Mouse (Mus musculus) liver, embryonic 14.5 days (tissue): ENCODE results near the gene Fez1. TPM values are rescaled to one million over a fixed set of nuclear protein-coding genes. Genes with fewer than 3 reads are reported as not detected.

ENCODE experiments used
- ATAC-seq: fragments of 200-750 bp; cut with Nextera tagmentation; 2 replicates; pipeline ENCODE4 v1.8.0; 2017; ENCODE audit warnings: moderate number of reproducible peaks, mild to moderate bottlenecking, moderate library complexity; ENCODE audit not compliant: insufficient read depth
- DNase-seq, 3 experiments: peaks; one replicate each; pipeline ENCODE4 v3.0.0-alpha.2; 2012 to 2013; ENCODE audit warnings: low read depth in 3 of 3, low spot score in 3 of 3
- H3K27ac ChIP-seq: fragments of 300-500 bp; sonication (generic); 2 replicates; pipeline ENCODE4 v1.5.1; 2014; ENCODE audit warnings: moderate library complexity, mild to moderate bottlenecking, control low read depth, inconsistent platforms
- H3K27me3 ChIP-seq: fragments of 300-500 bp; sonication (generic); 2 replicates; pipeline ENCODE4 v1.6.1; 2014; ENCODE audit warnings: mild to moderate bottlenecking, low read length, moderate library complexity; ENCODE audit not compliant: control insufficient read depth, insufficient read depth
- H3K36me3 ChIP-seq: fragments of 300-500 bp; sonication (generic); replicated peaks from 2 replicates; pipeline ENCODE4 v1.6.1; 2014; ENCODE audit warnings: low read depth; ENCODE audit not compliant: control insufficient read depth, insufficient read depth
- H3K4me1 ChIP-seq, 2 experiments: fragments of 200-500 bp in 1 of 2; fragments of 300-500 bp in 1 of 2; sonication (generic) in 1 of 2; replicated peaks; 2 replicates each; pipeline ENCODE4 v1.6.1; 2012 to 2014; ENCODE audit warnings: antibody characterized with exemption in 1 of 2, inconsistent platforms in 1 of 2, low read length in 1 of 2; ENCODE audit not compliant: control insufficient read depth in 2 of 2, insufficient read depth in 2 of 2
- H3K4me2 ChIP-seq: fragments of 300-500 bp; sonication (generic); 2 replicates; pipeline ENCODE4 v1.6.1; 2014; ENCODE audit warnings: low read depth, mild to moderate bottlenecking, control low read depth, moderate library complexity
- H3K4me3 ChIP-seq, 2 experiments: fragments of 200-500 bp in 1 of 2; fragments of 300-500 bp in 1 of 2; sonication (generic) in 1 of 2; 2 replicates each; pipeline ENCODE4 v1.5.1; 2012 to 2014; ENCODE audit warnings: low read depth in 2 of 2, low read length in 2 of 2, mild to moderate bottlenecking in 2 of 2, control low read depth in 1 of 2, inconsistent platforms in 1 of 2, moderate library complexity in 1 of 2; ENCODE audit not compliant: insufficient read depth in 1 of 2
- H3K9ac ChIP-seq: fragments of 300-500 bp; sonication (generic); replicated peaks from 2 replicates; pipeline ENCODE4 v1.6.1; 2014; ENCODE audit warnings: mild to moderate bottlenecking, control low read depth, moderate library complexity
- H3K9me3 ChIP-seq: fragments of 300-500 bp; sonication (generic); 2 replicates; pipeline ENCODE4 v1.6.1; 2016; ENCODE audit warnings: low read length, mixed read lengths; ENCODE audit not compliant: control insufficient read depth
- CTCF ChIP-seq: IDR thresholded peaks from 2 replicates; pipeline ENCODE4 v1.5.1; 2016; ENCODE audit warnings: antibody characterized with exemption, low read depth, control low read depth
- EP300 ChIP-seq: IDR thresholded peaks from 2 replicates; pipeline ENCODE4 v1.6.1; 2016; ENCODE audit warnings: antibody characterized with exemption, low read depth
- WGBS: fragments of 180-500 bp; shearing (Covaris S2); extraction: QIAGEN DNeasy Blood & Tissue Kit; methylation state at CpG from one replicate; pipeline ENCODE4 v1.1.7; 2014; ENCODE audit not compliant: insufficient replicate concordance; 5-methylcytosine and 5-hydroxymethylcytosine counted together
- polyA plus RNA-seq, 2 experiments: library from polyadenylated mRNA; depleted of rRNA in 1 of 2; stranded (reverse) in 1 of 2; unstranded in 1 of 2; fragments of >200 nt; fragmentation: Nextera tagmentation in 1 of 2; extraction: Ambion mirVana in 1 of 2; gene quantifications; 2 replicates each; pipeline versions ENCODE4 v1.2.1 to v1.2.3; 2012 to 2014

Fez1 gene
- polyA plus RNA-seq, 2 experiments: 0.12 to 0.28 TPM

DNA sequence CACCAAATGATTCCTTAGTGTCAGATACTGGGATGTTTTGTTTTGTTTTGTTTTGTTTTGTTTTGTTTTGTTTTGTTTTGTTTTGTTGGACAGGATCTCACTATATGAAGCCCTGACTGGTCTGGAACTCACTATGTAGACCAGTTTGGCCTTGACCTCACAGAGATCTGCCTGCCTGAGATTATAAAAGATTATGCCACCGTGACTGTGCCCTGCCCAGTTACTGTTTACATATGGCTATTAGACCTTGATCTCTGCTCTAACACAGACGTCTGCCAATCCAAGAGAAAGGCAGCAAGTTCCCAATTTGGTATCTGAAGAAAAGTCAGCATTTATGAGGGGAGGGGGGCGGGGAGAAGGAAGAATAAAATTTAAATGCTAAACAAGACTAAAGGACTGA, 42.0 kb downstream of the Fez1 start:
- H3K4me3 ChIP-seq: no peak overlapping the region
- H3K36me3 ChIP-seq: no peaks in the 10 kb centered on the region
- no peaks in the 10 kb centered on the region for H3K27me3 ChIP-seq
- no peak for TF ChIP-seq EP300
- no peak for TF ChIP-seq CTCF
- no peaks in the 10 kb centered on the region for H3K9me3 ChIP-seq
- no peaks in the 10 kb centered on the region for H3K4me1 ChIP-seq
- DNase-seq: no peak
- H3K9ac ChIP-seq: no peak overlapping the region
- 34% methylated on average over 3 of the region's 3 CpGs for WGBS
- ATAC-seq: no peak
- H3K4me2 ChIP-seq: no peak overlapping the region
- no peak overlapping the region for H3K27ac ChIP-seq

DNA sequence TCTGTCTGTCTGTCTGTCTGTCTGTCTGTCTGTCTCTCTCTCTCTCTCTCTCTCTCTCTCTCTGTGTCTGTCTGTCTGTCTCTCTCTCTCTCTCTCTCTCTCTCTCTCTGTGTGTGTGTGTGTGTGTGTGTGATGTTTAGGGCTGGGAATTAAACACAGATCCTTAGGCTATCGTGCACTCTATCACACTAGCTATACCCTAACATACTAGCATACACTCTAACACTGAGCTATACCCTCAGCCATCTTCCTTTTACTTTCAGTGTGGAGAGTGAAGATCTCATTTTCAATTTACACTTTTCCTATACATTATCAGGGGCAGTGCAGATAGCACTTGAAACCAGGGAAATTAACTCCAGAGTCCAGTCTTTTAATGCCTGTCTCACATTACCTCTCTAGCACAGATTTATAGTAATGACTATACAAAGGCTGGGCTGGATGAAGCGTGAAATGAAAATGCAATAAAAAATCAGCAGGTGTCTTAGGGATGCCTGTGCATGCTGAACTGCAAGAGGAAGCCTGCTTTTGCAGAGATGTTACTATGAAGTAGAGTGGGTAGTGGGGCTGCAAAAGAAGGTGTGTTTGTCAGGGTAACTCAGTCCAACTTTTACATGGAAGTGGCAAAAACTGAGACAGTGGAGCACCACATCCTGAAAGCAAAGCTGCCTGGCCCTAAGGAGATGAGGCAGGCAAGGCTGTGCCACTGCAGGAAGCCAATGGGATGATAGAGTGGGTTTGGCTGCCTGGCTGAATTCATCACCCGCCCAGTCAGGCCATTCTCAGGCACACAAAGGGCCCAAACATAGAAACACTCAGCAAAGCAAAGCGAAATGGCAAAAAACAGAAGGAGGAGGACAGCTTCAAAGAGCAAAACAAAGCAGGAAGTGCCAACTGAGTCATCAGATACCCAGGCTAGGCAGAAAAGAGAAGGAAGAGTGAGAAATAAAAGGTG, 43.5 kb downstream of the Fez1 start:
- Histone ChIP-seq H3K4me2 (no peak overlapping the region), H3K27me3 (no peaks in the 10 kb centered on the region), H3K9me3 (no peaks in the 10 kb centered on the region), H3K4me3 (no peak overlapping the region), H3K36me3 (no peaks in the 10 kb centered on the region), H3K9ac (no peak overlapping the region), H3K4me1 (no peaks in the 10 kb centered on the region), H3K27ac (no peak overlapping the region)
- ATAC-seq (no peak), DNase-seq (no peak)
- TF ChIP-seq EP300: no peak
- no peak for TF ChIP-seq CTCF
- WGBS: 33% methylated on average over 4 of the region's 4 CpGs

DNA sequence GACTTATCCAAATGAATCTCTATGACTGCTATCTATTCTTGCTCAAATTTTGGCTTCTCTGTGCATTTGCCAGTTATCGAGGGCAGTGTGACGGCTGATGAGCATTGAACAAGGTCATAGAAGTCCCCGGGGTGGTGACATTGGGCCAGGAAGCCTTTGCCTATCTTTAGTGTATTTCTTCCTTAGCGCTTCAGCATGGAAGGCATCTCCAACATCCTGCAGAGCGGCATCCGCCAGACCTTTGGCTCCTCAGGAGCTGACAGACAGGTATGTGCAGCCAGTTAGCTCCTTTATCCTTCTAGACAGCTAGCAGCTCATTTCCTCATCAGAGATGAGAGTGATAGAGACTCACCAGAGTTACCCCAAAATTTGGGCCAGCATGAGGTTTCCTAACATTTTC, 47.0 kb downstream of the Fez1 start:
- Histone ChIP-seq H3K4me3 (no peak overlapping the region), H3K27me3 (no peaks in the 10 kb centered on the region)

DNA sequence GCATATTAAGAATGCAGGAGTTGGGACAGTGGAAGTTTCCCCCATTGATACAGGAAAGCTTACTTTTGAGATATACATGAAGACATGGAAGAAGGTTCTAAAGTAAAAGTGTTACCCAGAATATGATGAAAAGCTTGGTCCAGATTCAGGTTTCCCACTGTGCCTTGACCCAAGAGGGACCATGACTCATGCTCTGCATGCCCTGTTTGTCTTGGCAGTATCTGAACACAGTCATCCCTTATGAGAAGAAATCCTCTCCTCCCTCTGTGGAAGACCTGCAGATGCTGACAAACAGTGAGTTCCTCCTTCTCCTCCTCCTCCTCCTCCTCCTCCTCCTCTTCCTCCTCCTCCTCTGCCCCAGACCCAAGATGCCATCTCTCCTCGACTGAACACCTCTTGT, 48.6 kb downstream of the Fez1 start:
- no peak overlapping the region for H3K27ac ChIP-seq
- DNase-seq (no peak), ATAC-seq (no peak)
- no peak overlapping the region for H3K4me3 ChIP-seq
- 33% methylated on average over 1 of the region's 1 CpGs for WGBS
- no peaks in the 10 kb centered on the region for H3K36me3 ChIP-seq
- H3K9ac ChIP-seq: no peak overlapping the region
- no peaks in the 10 kb centered on the region for H3K9me3 ChIP-seq
- TF ChIP-seq CTCF: no peak
- no peak for TF ChIP-seq EP300
- H3K27me3 ChIP-seq: no peaks in the 10 kb centered on the region
- no peaks in the 10 kb centered on the region for H3K4me1 ChIP-seq
- H3K4me2 ChIP-seq: no peak overlapping the region

More for the DNA sequence above, 47.0 kb downstream of the Fez1 start:
- DNase-seq: no peak
- TF ChIP-seq CTCF: no peak
- TF ChIP-seq EP300: no peak
- Histone ChIP-seq H3K4me1 (no peaks in the 10 kb centered on the region), H3K9me3 (no peaks in the 10 kb centered on the region), H3K4me2 (no peak overlapping the region), H3K9ac (no peak overlapping the region), H3K36me3 (no peaks in the 10 kb centered on the region), H3K27ac (no peak overlapping the region)
- WGBS: 56% methylated on average over 6 of the region's 6 CpGs
- ATAC-seq: no peak

DNA sequence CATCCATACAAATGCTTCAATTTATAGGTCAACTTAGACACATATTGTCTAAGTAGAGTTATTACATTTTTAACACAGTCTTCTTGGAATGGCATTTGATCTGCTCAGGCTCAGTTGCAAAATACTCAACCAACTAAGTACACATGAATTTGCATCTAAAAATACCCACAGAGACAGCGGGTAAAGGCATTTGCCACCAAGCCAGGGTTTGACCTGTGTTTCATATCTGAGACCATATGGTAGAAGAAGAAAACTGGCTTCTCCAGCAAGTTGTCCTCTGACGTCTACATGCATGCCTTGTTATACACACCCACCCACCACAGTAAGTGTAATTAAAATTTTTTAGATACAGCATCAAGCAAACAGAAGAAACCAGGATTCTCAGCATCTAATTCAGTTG, 52.1 kb downstream of the Fez1 start:
- Histone ChIP-seq H3K36me3 (no peaks in the 10 kb centered on the region), H3K9me3 (no peaks in the 10 kb centered on the region), H3K9ac (no peak overlapping the region), H3K27ac (no peak overlapping the region), H3K4me2 (no peak overlapping the region), H3K4me3 (no peak overlapping the region), H3K27me3 (no peaks in the 10 kb centered on the region), H3K4me1 (no peaks in the 10 kb centered on the region)
- ATAC-seq (no peak), DNase-seq (no peak)
- 51% methylated on average over 2 of the region's 2 CpGs for WGBS
- no peak for TF ChIP-seq CTCF
- no peak for TF ChIP-seq EP300
